Mouse (Mus musculus): ENCODE measurements around the gene Olfr77. TPM values are rescaled to one million over a fixed set of nuclear protein-coding genes. Genes with fewer than 3 reads are reported as not detected.

The Olfr77 gene
- 0.25 TPM for polyA plus RNA-seq (2012; fragmentation: generic; extraction: Trizol)

DNA sequence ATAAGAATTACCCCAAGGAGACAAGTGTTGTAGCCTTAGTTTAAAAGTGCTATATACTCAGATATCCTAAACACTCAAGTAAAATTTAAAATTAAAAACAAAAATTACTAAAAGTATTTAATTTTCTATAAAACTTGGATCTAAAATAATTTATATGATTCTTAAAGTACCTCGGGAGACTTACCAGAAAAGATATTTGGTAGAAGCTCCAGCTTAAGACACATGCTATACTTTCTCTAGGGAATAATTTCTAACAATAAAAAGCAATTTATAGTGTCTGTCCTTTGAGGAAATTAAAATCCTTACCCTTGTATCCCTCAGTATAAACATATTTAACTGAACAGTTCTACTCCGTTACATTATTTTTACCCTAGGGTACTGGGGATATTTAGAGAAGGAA lies at the start of gene Olfr77:
Gene Olfr77, plus strand, starts transcription at position 301 of the 400 bp plus-strand sequence.
- H3K4me2 ChIP-seq (ENCODE audit: low read depth) = no peak within 1 kb of the TSS
- TF ChIP-seq POLR2A (IDR thresholded peaks at IDR 0.05; ENCODE audit: insufficient read length, low read depth) = no peak
- no peak for TF ChIP-seq MYOG (IDR thresholded peaks at IDR 0.05; ENCODE audit: control insufficient read depth in 1 of 3, insufficient read depth in 1 of 3, insufficient read length in 2 of 3, low read depth in 2 of 3)
- TF ChIP-seq E2F4 (IDR thresholded peaks at IDR 0.05; ENCODE audit: insufficient read depth) = no peak
- TF ChIP-seq TCF12 (IDR thresholded peaks at IDR 0.05; ENCODE audit: insufficient read depth, poor library complexity, severe bottlenecking) = no peak
- no peak for TF ChIP-seq MAX (IDR thresholded peaks at IDR 0.05; ENCODE audit: low read depth)
- TF ChIP-seq MYOD1 (IDR thresholded peaks at IDR 0.05; ENCODE audit: control insufficient read depth in 1 of 3, insufficient read length in 2 of 3, low read depth in 2 of 3) = no peak
- TF ChIP-seq REST (IDR thresholded peaks at IDR 0.05; ENCODE audit: insufficient read depth, insufficient read length) = no peak
- no peak for TF ChIP-seq POLR2AphosphoS2 (IDR thresholded peaks at IDR 0.05; ENCODE audit: insufficient read length, low read depth)
- no peak for TF ChIP-seq TCF3 (IDR thresholded peaks at IDR 0.05; ENCODE audit: insufficient read length, low read depth)
- no peak for TF ChIP-seq SRF (IDR thresholded peaks at IDR 0.05; ENCODE audit: control insufficient read depth, insufficient read length, low read depth)
- TF ChIP-seq CEBPB (IDR thresholded peaks at IDR 0.05; ENCODE audit: insufficient read depth, poor library complexity, severe bottlenecking) = no peak
- no peak for TF ChIP-seq USF1 (IDR thresholded peaks at IDR 0.05; ENCODE audit: low read depth)
- H3K27me3 ChIP-seq (ENCODE audit: control insufficient read depth, insufficient read depth, insufficient read length) = no peaks in the 10 kb centered on the region
- no peaks in the 10 kb centered on the region for H3K36me3 ChIP-seq (ENCODE audit: control insufficient read depth, insufficient read depth)
- H3ac ChIP-seq (ENCODE audit: control insufficient read depth, insufficient read length) = no peak within 1 kb of the TSS
- no peak within 1 kb of the TSS for H3K4me3 ChIP-seq
- no peaks in the 10 kb centered on the region for H3K79me2 ChIP-seq (ENCODE audit: control insufficient read depth, insufficient read depth)

DNA sequence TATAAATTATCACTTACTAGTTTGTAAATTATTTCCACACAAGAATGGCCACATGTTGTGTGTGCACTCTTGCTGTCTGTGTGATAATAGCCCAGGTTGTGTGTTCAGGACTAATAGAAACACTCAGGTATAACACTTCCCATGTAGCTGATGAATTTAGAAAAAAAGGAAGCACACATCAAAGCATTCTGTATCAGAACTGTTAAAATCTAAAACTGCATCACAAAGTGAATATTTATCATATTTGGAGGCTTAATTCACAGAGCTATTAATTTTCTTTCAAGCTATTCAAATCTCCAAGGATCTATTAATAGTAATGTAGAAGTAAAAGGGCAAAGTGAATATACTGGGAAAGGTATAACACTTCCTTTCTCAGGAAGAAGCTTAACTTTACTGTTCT lies 28.8 kb upstream of the Olfr77 start, which contains the start of gene Olfr862:
Gene Olfr862, minus strand, starts transcription at position 101 of the 400 bp plus-strand sequence.
- H3K79me2 ChIP-seq (ENCODE audit: control insufficient read depth, insufficient read depth) = no peaks in the 10 kb centered on the region
- H3ac ChIP-seq (ENCODE audit: control insufficient read depth, insufficient read length) = no peak within 1 kb of the TSS
- no peak within 1 kb of the TSS for H3K4me3 ChIP-seq
- H3K36me3 ChIP-seq (ENCODE audit: control insufficient read depth, insufficient read depth) = no peaks in the 10 kb centered on the region
- TF ChIP-seq USF1 (IDR thresholded peaks at IDR 0.05; ENCODE audit: low read depth) (no peak), POLR2A (IDR thresholded peaks at IDR 0.05; ENCODE audit: insufficient read length, low read depth) (no peak), REST (IDR thresholded peaks at IDR 0.05; ENCODE audit: insufficient read depth, insufficient read length) (no peak), MAX (IDR thresholded peaks at IDR 0.05; ENCODE audit: low read depth) (no peak), TCF12 (IDR thresholded peaks at IDR 0.05; ENCODE audit: insufficient read depth, poor library complexity, severe bottlenecking) (no peak), SRF (IDR thresholded peaks at IDR 0.05; ENCODE audit: control insufficient read depth, insufficient read length, low read depth) (no peak), POLR2AphosphoS2 (IDR thresholded peaks at IDR 0.05; ENCODE audit: insufficient read length, low read depth) (no peak), TCF3 (IDR thresholded peaks at IDR 0.05; ENCODE audit: insufficient read length, low read depth) (no peak), CEBPB (IDR thresholded peaks at IDR 0.05; ENCODE audit: insufficient read depth, poor library complexity, severe bottlenecking) (no peak), E2F4 (IDR thresholded peaks at IDR 0.05; ENCODE audit: insufficient read depth) (no peak)
- H3K4me2 ChIP-seq (ENCODE audit: low read depth) = no peak within 1 kb of the TSS
- H3K27me3 ChIP-seq (ENCODE audit: control insufficient read depth, insufficient read depth, insufficient read length) = no peaks in the 10 kb centered on the region

DNA sequence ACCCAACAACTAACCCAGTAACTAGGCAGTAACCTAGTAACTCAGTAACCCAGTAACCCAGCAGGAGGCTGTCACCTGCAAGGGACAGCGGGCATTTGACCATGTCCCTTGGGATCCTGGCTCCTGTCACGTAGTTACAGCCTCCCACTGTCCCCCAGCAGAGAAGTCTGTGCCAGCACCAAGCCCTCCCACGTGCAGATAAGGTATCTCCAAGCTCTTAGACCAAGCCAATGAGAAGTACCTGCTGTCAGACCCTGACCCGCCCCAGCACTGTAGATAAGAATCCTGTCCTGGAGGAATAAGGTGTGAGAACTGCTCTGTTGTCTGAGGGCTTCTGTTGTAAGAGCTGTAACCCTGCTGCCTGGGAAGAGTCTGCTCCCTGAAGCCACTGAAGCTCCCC lies 5.5 kb upstream of the Olfr77 start:
- no peak for TF ChIP-seq MYOG (IDR thresholded peaks at IDR 0.05; ENCODE audit: control insufficient read depth in 1 of 3, insufficient read depth in 1 of 3, insufficient read length in 2 of 3, low read depth in 2 of 3)
- no peak for TF ChIP-seq TCF3 (IDR thresholded peaks at IDR 0.05; ENCODE audit: insufficient read length, low read depth)
- no peak for TF ChIP-seq POLR2AphosphoS2 (IDR thresholded peaks at IDR 0.05; ENCODE audit: insufficient read length, low read depth)
- TF ChIP-seq REST (IDR thresholded peaks at IDR 0.05; ENCODE audit: insufficient read depth, insufficient read length) = no peak
- TF ChIP-seq MYOD1 (IDR thresholded peaks at IDR 0.05; ENCODE audit: control insufficient read depth in 1 of 3, insufficient read length in 2 of 3, low read depth in 2 of 3) = no peak
- no peak for TF ChIP-seq E2F4 (IDR thresholded peaks at IDR 0.05; ENCODE audit: insufficient read depth)
- TF ChIP-seq USF1 (IDR thresholded peaks at IDR 0.05; ENCODE audit: low read depth) = no peak
- no peak for TF ChIP-seq SRF (IDR thresholded peaks at IDR 0.05; ENCODE audit: control insufficient read depth, insufficient read length, low read depth)
- TF ChIP-seq CEBPB (IDR thresholded peaks at IDR 0.05; ENCODE audit: insufficient read depth, poor library complexity, severe bottlenecking) = no peak
- TF ChIP-seq MAX (IDR thresholded peaks at IDR 0.05; ENCODE audit: low read depth) = no peak
- no peak for TF ChIP-seq TCF12 (IDR thresholded peaks at IDR 0.05; ENCODE audit: insufficient read depth, poor library complexity, severe bottlenecking)
- no peak for TF ChIP-seq POLR2A (IDR thresholded peaks at IDR 0.05; ENCODE audit: insufficient read length, low read depth)
- H3K4me3 ChIP-seq = no peak overlapping the region
- no peaks in the 10 kb centered on the region for H3K27me3 ChIP-seq (ENCODE audit: control insufficient read depth, insufficient read depth, insufficient read length)
- H3ac ChIP-seq (ENCODE audit: control insufficient read depth, insufficient read length) = no peak overlapping the region
- H3K4me2 ChIP-seq (ENCODE audit: low read depth) = no peak overlapping the region
- H3K36me3 ChIP-seq (ENCODE audit: control insufficient read depth, insufficient read depth) = no peaks in the 10 kb centered on the region
- H3K79me2 ChIP-seq (ENCODE audit: control insufficient read depth, insufficient read depth) = no peaks in the 10 kb centered on the region

Other genes starting within 250 kb of the Olfr77 start
- not detected for gene Olfr857, start 207.4 kb upstream of the Olfr77 start, polyA plus RNA-seq (2012; fragmentation: generic; extraction: Trizol)
- not detected for gene Olfr58, start 136.6 kb upstream of the Olfr77 start, polyA plus RNA-seq (2012; fragmentation: generic; extraction: Trizol)
- not detected for gene Olfr859, start 112.0 kb upstream of the Olfr77 start, polyA plus RNA-seq (2012; fragmentation: generic; extraction: Trizol)
- gene Olfr860, start 67.1 kb upstream of the Olfr77 start, polyA plus RNA-seq (2012; fragmentation: generic; extraction: Trizol) = not detected
- not detected for gene Olfr862, start 28.9 kb upstream of the Olfr77 start, polyA plus RNA-seq (2012; fragmentation: generic; extraction: Trizol)
- not detected for gene Olfr866, start 111.2 kb downstream of the Olfr77 start, polyA plus RNA-seq (2012; fragmentation: generic; extraction: Trizol)
- not detected for gene Olfr867, start 140.7 kb downstream of the Olfr77 start, polyA plus RNA-seq (2012; fragmentation: generic; extraction: Trizol)
- not detected for gene Olfr868, start 181.8 kb downstream of the Olfr77 start, polyA plus RNA-seq (2012; fragmentation: generic; extraction: Trizol)
- gene Olfr869, start 212.1 kb downstream of the Olfr77 start, polyA plus RNA-seq (2012; fragmentation: generic; extraction: Trizol) = not detected

Measured in myocyte (in vitro differentiated cells).